Mouse (Mus musculus) spleen, adult 12 weeks (tissue): ENCODE data around the gene Ppm1a.

Experiments used
- DNase-seq: peaks from one replicate; pipeline ENCODE4 v3.0.0; 2022; ENCODE audit warnings: low spot score

Gene Ppm1a

GRCm38 (mm10) chr12:72825656-72826055, 68.4 kb downstream of the Ppm1a start:
- no peak for DNase-seq

GRCm38 (mm10) chr12:72828846-72829556, 71.7 kb downstream of the Ppm1a start:
- no peak for DNase-seq

- no peak for DNase-seq
Observed at GRCm38 (mm10) chr12:72829777-72830176, 72.5 kb downstream of the Ppm1a start.

GRCm38 (mm10) chr12:72830317-72830716, 73.1 kb downstream of the Ppm1a start:
- DNase-seq = no peak

- DNase-seq = no peak
Observed at GRCm38 (mm10) chr12:72831711-72832432, 74.6 kb downstream of the Ppm1a start.

DNA sequence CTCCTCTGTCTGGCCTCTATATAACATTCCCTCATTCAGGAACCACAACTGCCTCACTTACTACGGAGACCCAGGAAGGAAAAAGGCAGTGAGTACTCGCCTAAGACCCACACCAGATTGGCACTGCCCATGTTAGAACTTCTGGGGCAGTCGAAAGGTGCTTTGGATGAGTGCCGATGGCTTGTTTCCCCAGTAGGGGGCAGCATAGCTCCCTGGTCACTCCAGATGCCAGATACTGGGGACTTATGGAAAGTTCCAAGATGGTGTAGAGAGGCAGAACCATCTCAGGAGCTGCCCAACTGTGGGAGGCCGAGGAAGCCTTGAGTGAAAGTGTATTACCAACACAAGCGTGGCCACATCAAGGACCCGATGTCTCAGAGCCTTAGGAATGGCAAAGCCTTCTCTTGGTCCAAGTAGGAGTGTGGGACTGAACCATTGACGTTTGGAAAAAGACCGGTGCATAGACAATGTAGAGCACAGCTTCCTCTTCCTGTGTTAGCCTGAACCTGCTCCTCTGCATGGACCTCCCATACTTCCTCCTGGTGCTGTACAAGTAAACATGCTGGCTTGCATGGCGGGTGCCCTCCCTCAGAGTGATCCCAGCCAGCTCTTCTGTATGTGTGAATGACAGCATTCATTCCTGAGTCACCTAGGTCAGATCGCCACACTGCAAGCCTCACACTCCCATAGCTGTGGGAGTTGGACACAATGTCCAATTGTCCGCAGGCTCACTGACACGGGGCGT, 77.7 kb downstream of the Ppm1a start:
- no peak for DNase-seq

- no peak for DNase-seq
Observed at GRCm38 (mm10) chr12:72835518-72836015, 78.3 kb downstream of the Ppm1a start.

GRCm38 (mm10) chr12:72837302-72837701, 80.0 kb downstream of the Ppm1a start:
- DNase-seq = no peak

DNA sequence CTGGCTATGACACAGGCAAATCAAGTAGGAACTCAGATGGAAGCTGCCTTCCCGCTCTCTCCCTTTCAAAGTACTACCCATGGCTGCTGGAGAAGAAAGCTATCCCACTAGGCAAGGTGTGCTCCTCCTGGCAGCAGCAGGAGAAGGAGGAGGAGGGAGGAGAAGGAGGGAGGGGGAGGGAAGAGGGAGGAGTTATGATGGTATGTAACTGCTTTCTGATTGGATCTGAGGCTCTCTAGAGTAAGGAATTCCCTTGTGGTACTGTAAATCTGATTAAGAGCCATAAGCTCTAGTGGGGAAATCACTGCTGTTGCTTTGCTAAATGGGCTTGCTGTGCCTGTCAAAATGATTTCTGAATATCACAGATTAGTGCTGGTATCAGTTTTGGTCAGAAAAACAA, 84.2 kb downstream of the Ppm1a start:
- no peak for DNase-seq

- DNase-seq = no peak
Observed at GRCm38 (mm10) chr12:72843135-72843534, 85.9 kb downstream of the Ppm1a start.

GRCm38 (mm10) chr12:72843555-72843954, 86.3 kb downstream of the Ppm1a start:
- no peak for DNase-seq

- DNase-seq = peak; percentile 61
Observed at GRCm38 (mm10) chr12:72843973-72844620, 86.8 kb downstream of the Ppm1a start.

DNA sequence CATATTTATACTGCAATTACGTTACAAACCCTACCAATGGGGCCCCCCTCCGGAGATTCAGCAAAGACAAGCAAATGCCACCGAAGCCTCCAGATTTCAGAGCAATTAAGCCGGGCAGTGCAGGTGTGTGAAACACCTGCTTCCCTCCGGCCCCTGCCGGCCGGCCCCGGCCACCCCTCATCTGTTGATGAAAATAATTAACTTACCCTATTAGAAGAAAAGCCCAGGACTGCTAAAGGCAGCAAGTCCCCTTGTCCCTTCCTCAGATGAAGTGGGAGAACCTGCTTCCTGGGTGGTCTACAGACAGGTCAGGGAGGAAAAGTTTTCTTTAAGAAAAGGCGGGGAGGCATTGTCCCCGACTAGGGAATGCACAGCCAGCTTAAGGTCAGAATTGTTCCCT, 88.7 kb downstream of the Ppm1a start:
- no peak for DNase-seq

GRCm38 (mm10) chr12:72847725-72848124, 90.5 kb downstream of the Ppm1a start:
- no peak for DNase-seq
